Mouse (Mus musculus) splenic B cell, adult 2 months (primary cell): ENCODE data around the gene Grasp.
A peak's percentile ranks its signal among the peaks of the same experiment; 100 is the strongest.

Experiments
- DNase-seq: peaks from one replicate; pipeline ENCODE4 v3.0.0-alpha.2; 2011; ENCODE audit warnings: low read depth, low spot score
- H3K27me3 ChIP-seq: 2 replicates; pipeline ENCODE4 v1.6.1; 2012; ENCODE audit warnings: mild to moderate bottlenecking, low read length, moderate library complexity, mixed read lengths; ENCODE audit not compliant: control insufficient read depth, poor library complexity, insufficient read depth, severe bottlenecking
- H3K36me3 ChIP-seq: 2 replicates; pipeline ENCODE4 v1.6.1; 2012; ENCODE audit warnings: mild to moderate bottlenecking, low read length, moderate library complexity, mixed read lengths; ENCODE audit not compliant: control insufficient read depth, poor library complexity, insufficient read depth, severe bottlenecking

Grasp gene

DNA sequence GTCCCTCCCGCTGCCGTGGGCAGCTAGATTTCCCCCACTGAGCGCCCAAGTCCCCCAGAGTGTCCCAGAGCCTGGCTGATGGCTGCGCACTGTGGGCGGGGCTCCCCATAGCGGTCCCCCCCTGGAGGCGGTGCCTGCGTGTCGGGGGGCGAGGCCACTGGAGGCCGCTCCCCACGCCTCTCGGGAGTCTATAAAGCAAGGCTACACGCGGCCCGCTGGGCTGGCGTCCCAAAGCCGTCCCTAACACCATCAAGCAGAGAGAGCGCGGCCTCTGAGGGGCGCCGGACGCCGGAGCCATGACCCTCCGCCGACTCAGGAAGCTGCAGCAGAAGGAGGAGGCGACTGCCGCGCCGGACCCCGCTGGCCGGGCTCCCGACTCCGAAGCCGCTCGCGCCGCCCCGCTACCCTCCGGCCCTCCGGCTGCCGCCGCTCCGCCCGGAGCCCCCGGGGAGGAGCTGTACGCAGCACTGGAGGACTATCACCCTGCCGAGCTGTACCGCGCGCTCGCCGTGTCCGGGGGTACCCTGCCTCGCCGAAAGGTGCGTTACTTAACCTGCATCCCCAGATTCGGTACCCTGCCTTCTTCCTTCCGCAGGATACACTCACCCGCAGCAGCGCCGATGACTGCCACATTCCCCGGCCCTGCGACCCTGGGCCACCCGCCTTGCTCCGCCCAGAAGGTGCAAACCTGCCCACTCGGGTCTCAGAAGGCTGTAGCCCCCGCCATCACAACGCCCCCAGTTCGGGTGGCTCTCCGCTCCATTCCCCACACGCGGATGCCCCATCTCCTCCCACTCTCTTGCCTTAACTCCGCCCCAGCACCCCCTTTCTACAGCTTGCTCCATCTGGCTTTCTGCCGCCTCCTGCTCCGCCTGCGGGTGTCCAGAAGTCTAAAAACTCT, at the start of gene Grasp:
TSS of gene Grasp (plus strand) at position 183 of the 901 bp plus-strand sequence.
- H3K27me3 ChIP-seq = no peaks in the 10 kb centered on the region
- H3K36me3 ChIP-seq = no peaks in the 10 kb centered on the region; the same call in 1 of the 2 replicates
- DNase-seq = peak; percentile 90

DNA sequence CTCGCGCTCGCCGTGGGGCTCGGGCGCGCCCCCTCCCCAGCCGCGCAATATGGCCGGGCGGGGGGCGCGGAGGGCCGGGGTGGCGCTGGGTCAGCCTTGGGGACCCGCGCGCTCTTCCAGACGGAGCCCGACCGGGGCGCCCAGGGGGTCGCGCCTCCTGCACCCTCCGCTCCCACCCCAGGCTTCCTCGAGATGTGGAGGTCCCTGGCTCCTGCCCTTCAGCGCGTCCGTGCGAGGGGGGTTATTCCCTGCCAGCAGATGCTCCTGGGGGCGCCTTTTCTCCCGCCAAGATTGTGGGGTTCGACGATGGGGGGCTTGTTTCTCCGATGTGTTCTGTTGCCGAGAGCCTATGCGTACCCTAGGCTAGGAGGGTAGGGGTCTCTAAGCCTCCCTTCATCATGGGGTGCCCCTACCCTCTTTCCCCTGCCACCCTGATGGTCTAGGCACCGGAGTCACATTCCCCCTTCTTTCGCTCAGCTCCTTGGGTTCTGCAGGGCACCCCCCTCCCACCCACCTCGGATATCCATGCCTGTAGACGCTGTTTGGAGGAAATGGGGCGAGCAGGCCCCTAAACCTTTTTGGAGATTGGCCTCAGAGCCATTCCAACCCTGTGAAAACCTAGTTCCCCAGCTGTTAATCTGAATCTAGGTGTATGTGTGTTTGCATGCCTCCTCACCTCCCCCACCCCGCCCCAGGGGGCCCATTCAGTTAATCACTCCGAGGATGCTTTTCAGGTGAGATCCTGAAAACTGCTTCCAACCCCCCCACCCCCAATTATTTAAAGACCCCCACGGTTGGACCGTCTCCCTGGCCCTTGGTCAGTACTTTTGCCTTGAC, 49.5 kb upstream of the Grasp start:
- no peaks in the 10 kb centered on the region for H3K36me3 ChIP-seq
- H3K27me3 ChIP-seq = no peaks in the 10 kb centered on the region
- no peak for DNase-seq

DNA sequence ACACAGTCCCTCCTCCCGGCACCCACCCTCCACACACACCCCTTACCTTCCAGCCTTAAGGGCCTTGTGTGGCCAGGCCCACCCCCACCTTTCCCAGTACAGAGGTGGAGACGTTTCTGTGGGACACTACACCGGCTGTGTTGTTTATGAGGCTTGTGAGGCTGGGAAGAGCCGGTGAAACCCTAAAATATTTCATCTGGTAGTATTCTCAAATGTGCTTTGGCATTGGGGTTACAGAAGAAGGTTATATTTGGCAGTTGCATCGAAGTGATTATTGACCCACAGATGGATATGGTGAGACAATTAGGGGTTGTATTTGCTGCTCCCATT, 48.9 kb upstream of the Grasp start:
- DNase-seq = no peak
- no peaks in the 10 kb centered on the region for H3K27me3 ChIP-seq
- no peaks in the 10 kb centered on the region for H3K36me3 ChIP-seq

DNA sequence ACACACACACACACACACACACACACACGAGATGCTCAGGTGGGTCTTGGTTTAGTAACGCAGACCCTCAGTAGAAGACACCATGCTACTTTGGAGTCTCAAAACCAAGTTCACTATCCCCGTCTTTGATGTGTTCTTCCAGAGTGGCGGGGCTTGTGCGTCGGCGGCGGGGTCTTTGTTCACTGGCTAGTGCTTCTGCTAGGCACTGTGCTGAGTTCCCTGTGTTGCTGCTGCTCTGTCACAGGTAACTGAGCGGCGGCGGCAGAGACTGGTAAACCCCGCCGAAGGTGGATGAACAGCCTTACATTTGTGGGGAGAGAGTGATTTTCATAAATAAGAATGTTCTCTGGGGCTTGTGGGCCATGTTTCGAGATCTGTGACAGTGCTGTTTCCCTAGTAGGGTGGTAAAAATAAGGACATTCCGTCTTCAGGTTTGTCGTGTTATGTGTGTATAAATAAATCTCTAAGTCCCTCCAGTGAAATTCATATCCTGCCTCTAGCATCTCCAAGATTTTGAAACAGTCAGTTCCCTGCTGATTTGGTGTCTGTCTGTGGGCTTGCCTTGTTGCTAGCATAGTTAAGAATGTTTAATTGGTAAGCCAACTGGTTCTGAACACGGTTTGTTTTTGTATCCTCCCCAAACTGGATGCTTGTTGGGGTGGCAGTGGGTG, 48.2 kb upstream of the Grasp start:
- Histone ChIP-seq H3K36me3 (no peaks in the 10 kb centered on the region), H3K27me3 (no peaks in the 10 kb centered on the region)
- DNase-seq = no peak

DNA sequence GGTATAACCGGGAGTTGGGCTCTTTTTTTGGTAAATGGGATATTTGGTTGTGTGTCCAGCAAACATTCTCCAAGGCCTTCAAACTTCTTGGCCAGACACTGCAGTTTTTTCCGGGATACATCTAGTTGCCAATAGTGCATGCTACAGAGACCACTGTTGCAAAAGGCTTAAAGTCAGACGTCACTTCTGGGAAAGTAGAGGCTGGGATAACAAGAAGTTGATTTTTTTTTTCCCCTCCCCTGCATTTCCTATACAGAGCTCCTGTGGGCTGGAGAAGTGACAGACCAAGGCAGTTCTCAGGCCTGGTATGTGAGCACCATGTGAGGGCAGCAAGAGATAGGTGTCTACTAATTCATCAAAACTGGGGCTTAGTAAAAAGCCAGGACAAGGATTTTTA, 47.7 kb upstream of the Grasp start:
- no peak for DNase-seq
- H3K27me3 ChIP-seq = no peaks in the 10 kb centered on the region
- no peaks in the 10 kb centered on the region for H3K36me3 ChIP-seq

DNA sequence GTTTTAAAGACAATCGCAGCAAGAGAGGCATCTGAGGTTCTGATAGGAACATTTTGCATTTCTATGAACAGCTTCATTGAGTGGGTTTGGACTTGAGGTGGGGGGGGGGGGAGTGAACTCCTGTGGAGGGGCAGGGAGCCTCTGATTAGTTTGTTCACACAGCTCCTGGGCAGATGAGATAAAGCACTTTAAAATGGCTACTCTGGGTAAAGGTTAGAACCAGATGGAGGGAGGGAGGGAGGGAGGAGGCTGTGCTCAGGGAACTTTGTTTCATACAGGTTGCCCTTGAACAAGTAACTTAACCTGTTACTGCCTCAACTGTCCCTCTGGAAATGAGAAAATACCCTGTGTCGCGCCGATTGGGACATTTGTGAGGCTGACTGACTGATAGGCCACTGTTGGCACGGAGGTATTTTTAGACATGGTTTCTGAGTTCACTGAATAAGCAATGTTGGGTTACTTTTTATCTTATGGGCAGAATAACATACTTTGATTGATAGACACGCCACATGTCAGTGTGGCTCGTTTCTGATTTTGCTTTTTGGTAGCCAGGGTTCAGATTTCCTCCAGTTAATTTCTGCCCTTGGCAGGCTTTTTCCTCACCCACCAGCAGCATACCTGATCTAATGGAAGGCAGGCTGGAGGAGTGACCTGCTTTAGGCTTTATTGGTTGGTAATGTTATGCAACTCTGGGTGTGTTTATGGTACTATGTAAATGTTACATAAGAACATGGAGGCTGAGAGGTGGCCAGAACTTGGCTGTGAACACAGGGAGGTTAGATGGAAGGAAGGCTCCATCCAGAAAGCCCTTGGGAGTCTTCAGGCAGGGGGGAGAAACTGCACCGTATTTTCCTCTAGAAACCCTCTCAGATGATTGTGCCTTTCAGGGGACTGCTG, 46.9 kb upstream of the Grasp start:
- no peak for DNase-seq
- Histone ChIP-seq H3K27me3 (no peaks in the 10 kb centered on the region), H3K36me3 (no peaks in the 10 kb centered on the region)

DNA sequence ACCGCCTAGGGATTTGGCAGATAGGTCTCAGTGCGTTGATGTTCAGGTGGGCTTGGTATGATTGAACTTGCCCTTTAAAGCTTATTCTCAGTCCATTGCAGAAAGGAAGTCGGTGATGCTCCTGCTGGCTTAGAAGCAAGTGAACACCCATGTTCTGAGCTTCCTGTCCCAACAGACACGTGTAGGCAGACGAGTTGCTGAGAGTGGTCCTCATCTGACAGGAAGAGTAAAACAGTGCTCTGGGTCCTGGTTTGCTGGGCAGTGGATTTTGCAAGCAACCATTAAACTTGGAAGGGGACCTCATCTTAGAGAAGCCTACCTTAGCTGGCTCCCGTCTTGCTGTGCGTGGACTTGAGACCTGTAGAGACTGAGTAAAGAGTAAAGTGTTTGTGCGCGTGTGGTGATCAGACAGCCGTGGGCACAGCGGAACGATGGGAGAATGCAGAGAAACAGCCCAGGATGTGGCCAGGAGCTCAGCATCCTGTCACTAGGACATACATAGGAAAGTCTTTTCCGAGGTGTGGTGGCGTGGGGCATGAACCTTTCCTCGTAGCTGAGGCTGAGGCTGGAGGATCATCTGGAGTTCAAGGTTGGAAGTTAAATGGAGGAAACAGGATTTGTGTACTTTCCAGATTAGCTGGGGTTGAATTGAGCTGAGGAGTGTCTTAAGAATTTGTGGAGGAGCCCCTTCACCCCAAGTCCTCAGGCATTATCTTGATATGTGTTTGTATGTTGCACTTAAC, 43.5 kb upstream of the Grasp start:
- no peaks in the 10 kb centered on the region; the same call in 1 of the 2 replicates for H3K36me3 ChIP-seq
- H3K27me3 ChIP-seq = no peaks in the 10 kb centered on the region
- DNase-seq = no peak

DNA sequence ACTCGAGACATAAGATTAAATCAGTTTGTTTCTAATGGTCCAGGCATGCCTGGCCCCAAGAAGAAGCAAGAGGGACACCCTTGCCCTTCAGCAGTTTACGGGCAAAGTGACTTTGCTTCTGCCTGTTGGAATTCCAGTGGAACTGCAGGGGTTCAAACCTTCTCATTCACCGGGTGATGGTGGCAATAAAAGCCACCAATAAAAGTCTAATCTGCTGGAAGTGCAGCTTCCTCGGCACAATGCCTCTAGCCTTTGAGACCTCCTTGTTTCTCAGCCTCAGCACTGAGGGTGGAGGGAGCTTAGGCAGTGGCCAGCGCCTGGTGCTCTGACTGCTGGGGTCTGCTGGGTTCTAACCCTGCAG, 42.9 kb upstream of the Grasp start:
- DNase-seq = no peak
- Histone ChIP-seq H3K36me3 (no peaks in the 10 kb centered on the region; the same call in 1 of the 2 replicates), H3K27me3 (no peaks in the 10 kb centered on the region)

DNA sequence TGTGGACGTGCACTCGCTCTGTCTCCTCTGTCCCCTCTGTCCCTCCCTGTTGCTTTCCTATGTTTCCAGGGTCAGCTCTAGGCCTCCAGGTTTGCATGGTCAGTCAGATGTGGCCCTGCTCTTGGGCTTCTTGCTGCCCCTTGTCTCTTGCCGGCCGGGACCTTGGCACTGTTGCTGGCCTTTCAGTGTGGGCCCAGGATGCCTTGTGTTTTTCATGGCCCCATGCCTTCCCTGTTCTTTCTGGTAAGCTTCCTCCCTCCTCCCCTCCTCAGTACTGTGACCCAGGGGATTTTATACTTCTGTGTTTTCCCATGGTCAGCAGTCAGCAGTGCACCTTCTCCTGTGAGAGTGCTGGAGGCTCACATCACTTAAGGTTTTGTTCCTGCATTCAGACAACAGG, 42.5 kb upstream of the Grasp start:
- DNase-seq = no peak
- no peaks in the 10 kb centered on the region for H3K27me3 ChIP-seq
- no peaks in the 10 kb centered on the region; the same call in 1 of the 2 replicates for H3K36me3 ChIP-seq

DNA sequence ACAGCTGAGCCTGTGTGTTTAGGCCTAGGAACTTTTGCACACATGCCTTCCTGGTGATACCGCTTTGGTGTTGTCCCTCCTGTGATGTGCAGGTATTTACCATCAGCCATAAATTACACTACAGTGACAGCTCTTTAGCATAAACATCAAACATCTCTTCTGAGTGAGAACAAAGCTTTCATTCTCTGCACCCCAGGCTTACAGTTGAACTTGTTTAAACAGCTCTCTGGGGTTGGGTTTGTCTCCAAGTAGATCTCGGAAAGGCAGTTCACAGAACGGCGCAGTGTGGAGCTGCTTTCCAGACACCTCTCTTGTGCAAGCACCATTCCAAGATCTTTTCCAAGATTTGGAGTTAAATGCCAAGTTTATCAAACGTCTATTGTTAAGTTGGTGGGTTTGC, 41.3 kb upstream of the Grasp start:
- Histone ChIP-seq H3K27me3 (no peaks in the 10 kb centered on the region), H3K36me3 (no peaks in the 10 kb centered on the region; the same call in 1 of the 2 replicates)
- DNase-seq = no peak

DNA sequence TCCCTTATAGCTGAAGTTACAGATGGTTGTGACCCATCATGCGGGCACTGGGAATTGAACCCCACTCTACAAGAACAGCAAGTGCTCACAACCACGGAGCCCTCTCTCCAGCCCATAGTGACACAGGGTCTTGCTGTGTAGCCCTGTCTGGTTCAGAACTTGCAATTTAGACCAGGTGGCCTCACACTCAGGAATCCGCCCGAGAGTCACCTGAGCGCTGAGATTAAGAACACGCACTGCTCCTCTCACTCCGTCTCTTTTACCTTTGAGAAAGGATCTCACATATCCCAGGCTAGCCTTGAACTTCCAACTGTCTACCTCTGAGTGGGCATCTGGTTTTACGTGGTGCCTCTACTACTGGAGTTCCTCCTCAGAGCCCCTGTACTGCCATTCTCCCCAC, 39.7 kb upstream of the Grasp start:
- DNase-seq = no peak
- no peaks in the 10 kb centered on the region; the same call in 1 of the 2 replicates for H3K36me3 ChIP-seq
- H3K27me3 ChIP-seq = no peaks in the 10 kb centered on the region

DNA sequence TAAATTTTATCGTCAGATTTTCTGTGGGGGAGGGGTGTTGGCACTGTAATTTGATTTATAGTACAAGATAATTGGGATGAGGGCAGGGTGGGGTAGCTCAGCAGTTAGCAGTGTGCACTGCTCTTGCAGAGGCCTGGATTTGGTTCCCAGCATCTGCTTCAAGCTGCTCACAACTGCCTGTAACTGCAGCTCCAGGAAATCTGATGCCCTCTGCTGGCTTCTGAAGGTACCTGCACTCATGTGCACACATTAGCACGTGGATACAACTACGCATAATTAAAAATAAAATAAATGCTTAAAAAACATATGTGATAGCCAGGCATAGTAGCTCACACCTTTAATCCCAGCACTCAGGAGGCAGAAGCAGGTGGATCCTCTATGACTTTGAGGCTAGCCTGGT, 38.4 kb upstream of the Grasp start:
- Histone ChIP-seq H3K27me3 (no peaks in the 10 kb centered on the region), H3K36me3 (no peaks in the 10 kb centered on the region; the same call in 1 of the 2 replicates)
- DNase-seq = no peak

DNA sequence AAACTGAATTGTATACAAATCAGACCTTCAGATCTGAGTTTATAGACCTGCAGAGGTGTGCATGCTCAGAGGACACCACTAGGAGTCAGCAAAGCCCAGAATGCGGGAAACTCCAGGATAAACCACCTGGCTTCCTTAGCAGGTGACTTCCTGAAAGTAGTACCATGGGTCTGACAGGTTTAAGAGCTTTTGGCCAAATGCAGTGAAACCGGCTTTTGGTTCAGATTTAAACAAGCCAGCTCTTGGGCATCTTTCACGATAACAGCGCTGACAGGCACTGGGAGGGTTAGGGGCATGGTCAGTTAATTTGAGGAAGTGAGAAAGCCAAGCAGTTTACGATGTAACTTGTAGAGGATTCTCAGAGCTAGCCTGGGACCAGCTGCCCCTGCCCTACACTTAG, 36.1 kb upstream of the Grasp start:
- H3K27me3 ChIP-seq = no peaks in the 10 kb centered on the region
- DNase-seq = peak; percentile 64
- no peaks in the 10 kb centered on the region; the same call in 1 of the 2 replicates for H3K36me3 ChIP-seq
